9 mouse cellular contexts compared by ENCODE assay signal in genomic region chr3:80958591-80958990, GRCm38 (mm10). TPM values are rescaled to one million over a fixed set of nuclear protein-coding genes. Genes with fewer than 3 reads are reported as not detected.
DNase-seq lines count a peak whose midpoint lies in the region; ATAC-seq and TF ChIP-seq lines count a peak whose summit lies in the region.
"Had no signal": no experiment of that assay in that cellular context is flagged by ENCODE, and none has a peak within 500 bp of the region (broad histone marks: within the 10 kb centered on the region; RNA-seq: fewer than 3 reads in every experiment).

No protein-coding gene starts in this region.

- ATAC-seq in hindbrain, embryonic 12.5 days (ENCODE audit: low FRiP score) = peak; percentile 85; the same call in 1 of the 2 replicates
- no peak for ATAC-seq in inflammation-experienced regulatory T-cells, adult 6 months

- H3K9ac ChIP-seq in hindbrain, embryonic 12.5 days = no peak overlapping the region
- H3K9ac ChIP-seq: limb, embryonic 15.5 days had no signal

- H3K36me3 ChIP-seq in forebrain, embryonic 10.5 days (replicated peaks) = no peaks in the 10 kb centered on the region
- H3K36me3 ChIP-seq in hindbrain, embryonic 12.5 days = no peaks in the 10 kb centered on the region
- H3K36me3 ChIP-seq: limb, embryonic 15.5 days had no signal

- peak; percentile 57 for DNase-seq in Muller cell, postnatal 12 days (ENCODE audit: inconsistent ontology term)
- peak; percentile 18 for DNase-seq in forebrain, embryonic 10.5 days (ENCODE audit: extremely low spot score, low spot score)
- DNase-seq in layer of hippocampus, adult 9-10 months (ENCODE audit: low spot score) = peak; percentile 50
- DNase-seq in lung, postnatal 14 days = peak; percentile 25
- peak; percentile 13 for DNase-seq in retina, adult 2 months (ENCODE audit: low read depth, low spot score)

- no peaks in the 10 kb centered on the region for H3K9me3 ChIP-seq in forebrain, embryonic 10.5 days
- H3K9me3 ChIP-seq in hindbrain, embryonic 12.5 days (replicated peaks) = no peaks in the 10 kb centered on the region
- H3K9me3 ChIP-seq: limb, embryonic 15.5 days had no signal

- no peak overlapping the region for H3K27ac ChIP-seq in bone marrow macrophage, adult 2 months (ENCODE audit: insufficient read depth, low read depth, low read length)
- no peak overlapping the region for H3K27ac ChIP-seq in forebrain, embryonic 10.5 days
- H3K27ac ChIP-seq in hindbrain, embryonic 12.5 days = no peak overlapping the region
- H3K27ac ChIP-seq: limb, embryonic 15.5 days had no signal

- H3K4me2 ChIP-seq in hindbrain, embryonic 12.5 days (replicated peaks) = no peak overlapping the region
- H3K4me2 ChIP-seq: limb, embryonic 15.5 days had no signal

- no peak overlapping the region for H3K4me3 ChIP-seq in bone marrow macrophage, adult 2 months (ENCODE audit: insufficient read depth, low read length)
- no peak overlapping the region for H3K4me3 ChIP-seq in forebrain, embryonic 10.5 days
- no peak overlapping the region for H3K4me3 ChIP-seq in hindbrain, embryonic 12.5 days
- H3K4me3 ChIP-seq: limb, embryonic 15.5 days had no signal

- H3K4me1 ChIP-seq in bone marrow macrophage, adult 2 months (ENCODE audit: control insufficient read depth, insufficient read depth, low read length) = no peaks in the 10 kb centered on the region
- no peaks in the 10 kb centered on the region for H3K4me1 ChIP-seq in forebrain, embryonic 10.5 days
- no peaks in the 10 kb centered on the region for H3K4me1 ChIP-seq in hindbrain, embryonic 12.5 days
- H3K4me1 ChIP-seq: limb, embryonic 15.5 days had no signal

- peak; percentile 58 for TF ChIP-seq CTCF in bone marrow macrophage, adult 2 months (IDR thresholded peaks at IDR 0.05; ENCODE audit: low read depth, low read length)

- H3K27me3 ChIP-seq in forebrain, embryonic 10.5 days (ENCODE audit: poor library complexity, severe bottlenecking) = no peaks in the 10 kb centered on the region
- H3K27me3 ChIP-seq in hindbrain, embryonic 12.5 days = no peaks in the 10 kb centered on the region
- H3K27me3 ChIP-seq: limb, embryonic 15.5 days had no signal

- TF ChIP-seq POLR2A in bone marrow macrophage, adult 2 months (IDR thresholded peaks at IDR 0.05; ENCODE audit: borderline replicate concordance, low read depth, low read length) = no peak

- 48% methylated on average over 1 of the region's 1 CpGs for WGBS in forebrain, embryonic 10.5 days
- 45% methylated on average over 1 of the region's 1 CpGs for WGBS in hindbrain, embryonic 12.5 days

RNA-seq across cellular contexts. Expression of gene Glrb, which starts 45.1 kb away (rescaled TPM):
- not detected in 2 replicates for polyA plus RNA-seq in bone marrow macrophage, adult 2 months (2012; ENCODE audit: insufficient read depth, insufficient read length, missing spikeins)
- 6.9 and 7.2 TPM in 2 replicates for polyA plus RNA-seq in forebrain, embryonic 10.5 days (2016; fragmentation: Nextera tagmentation; extraction: Ambion mirVana)
- polyA plus RNA-seq in hindbrain, embryonic 12.5 days (2016; fragmentation: Nextera tagmentation; extraction: Ambion mirVana) = 16.6 and 17.1 TPM in 2 replicates
- polyA plus RNA-seq in inflammation-experienced regulatory T-cells, adult 6 months (2017; shearing (Covaris generic)) = not detected
